Comparison of ENCODE assay signal across 8 mouse cellular contexts in genomic region chr9:103501861-103502364, GRCm38 (mm10). TPM values are rescaled to one million over a fixed set of nuclear protein-coding genes. Genes with fewer than 3 reads are reported as not detected.
A peak's percentile ranks its signal among the peaks of the same experiment; 100 is the strongest.
DNase-seq lines count a peak whose midpoint lies in the region; ATAC-seq lines count a peak whose summit lies in the region.

No protein-coding gene starts in this region.

- H3K9me3 ChIP-seq in forebrain, embryonic 11.5 days (ENCODE audit: control insufficient read depth, low read length) = no peaks in the 10 kb centered on the region

- no peak overlapping the region for H3K4me3 ChIP-seq in forebrain, embryonic 11.5 days (ENCODE audit: low read depth, low read length)

- no peaks in the 10 kb centered on the region for H3K36me3 ChIP-seq in forebrain, embryonic 11.5 days (ENCODE audit: control insufficient read depth, insufficient read depth, low read length)

- no peaks in the 10 kb centered on the region for H3K27me3 ChIP-seq in forebrain, embryonic 11.5 days (ENCODE audit: control insufficient read depth, insufficient read depth, low read length)

- peak; percentile 49 for ATAC-seq in forebrain, embryonic 11.5 days (replicated peaks; ENCODE audit: low FRiP score)

- intact Hi-C loops in heart, postnatal 10 days (cut with DNase I) = no loop called here

- WGBS in forebrain, embryonic 11.5 days = 24% methylated on average over 14 of the region's 14 CpGs

- peak overlapping the region; percentile 63; the same call in 1 of the 2 replicates for H3K27ac ChIP-seq in forebrain, embryonic 11.5 days (ENCODE audit: low read depth, low read length)

- H3K4me1 ChIP-seq in forebrain, embryonic 11.5 days (replicated peaks; ENCODE audit: control insufficient read depth, insufficient read depth, low read length) = peaks cover 20% of the 10 kb centered on the region

- H3K4me2 ChIP-seq in forebrain, embryonic 11.5 days (ENCODE audit: low read depth, low read length, severe bottlenecking) = 0 out of 2 replicates have a peak overlapping the region, but pooled peaks have one; percentile 21

- peak overlapping the region; percentile 27 for H3K9ac ChIP-seq in forebrain, embryonic 11.5 days (ENCODE audit: low read length)

- peak; percentile 70 for DNase-seq in cerebellum, adult 9-11 months
- peak; percentile 72 for DNase-seq in forebrain, embryonic 11.5 days (ENCODE audit: low spot score)
- peak; percentile 77 to 86 for DNase-seq in layer of hippocampus, adult 18-20 months (ENCODE audit: low spot score in 2 of 2)
- peak; percentile 80 for DNase-seq in mesoderm, embryonic 11.5 days (ENCODE audit: low read depth, low spot score)
- DNase-seq in telencephalon, adult 2 months (ENCODE audit: low read depth, low spot score) = peak; percentile 87
- DNase-seq in spleen, postnatal 4 days (ENCODE audit: low spot score in 2 of 2) = no peak
- DNase-seq in kidney, adult 11 months = no peak
- no peak for DNase-seq in heart, postnatal 10 days

RNA-seq across cellular contexts. Expression of gene Bfsp2, which starts 21.7 kb away (rescaled TPM):
- 0.65 and 1.8 TPM in 2 replicates for polyA plus RNA-seq in forebrain, embryonic 11.5 days (2014; fragmentation: Nextera tagmentation; extraction: Ambion mirVana)
- 1 to 10 TPM; 3.8 to 5.9 TPM for total RNA-seq in layer of hippocampus, adult 18-20 months (2021)
- total RNA-seq in heart, postnatal 10 days (2021) = under 1 TPM; 0.35 to 0.48 TPM

Comparison
In these comparisons a context has a peak if more than half of its experiments do, and no peak if none do; other contexts are left out.
1. DNase-seq: peak in cerebellum, adult 9-11 months (single experiment), forebrain, embryonic 11.5 days (single experiment), layer of hippocampus, adult 18-20 months (2 of 2), mesoderm, embryonic 11.5 days (single experiment) and telencephalon, adult 2 months (single experiment); none in spleen, postnatal 4 days (0 of 2), kidney, adult 11 months (single experiment) and heart, postnatal 10 days (0 of 2).